Mouse (Mus musculus) limb, embryonic 11.5 days (tissue): ENCODE results near the gene Smyd3. TPM values are rescaled to one million over a fixed set of nuclear protein-coding genes. Genes with fewer than 3 reads are reported as not detected.
"Not testable (repeated sequence)": the region's sequence is repeated elsewhere in the genome, so short reads cannot be mapped to it uniquely, and the experiment has no call there.

ENCODE experiments used
- ATAC-seq: fragments of 200-750 bp; cut with Nextera tagmentation; 2 replicates; pipeline ENCODE4 v1.8.0; 2017; ENCODE audit warnings: low read depth; ENCODE audit not compliant: insufficient number of reproducible peaks, low FRiP score, low TSS enrichment
- DNase-seq: peaks from one replicate; pipeline ENCODE4 v3.0.0-alpha.2; 2015; ENCODE audit warnings: low spot score
- H3K27ac ChIP-seq: fragments of 300-500 bp; sonication (generic); replicated peaks from 2 replicates; pipeline ENCODE4 v1.5.1; 2014; ENCODE audit warnings: low read depth, mild to moderate bottlenecking, low read length
- H3K27me3 ChIP-seq: fragments of 300-500 bp; sonication (generic); 2 replicates; pipeline ENCODE4 v1.6.1; 2014; ENCODE audit warnings: mild to moderate bottlenecking, low read length, mixed read lengths; ENCODE audit not compliant: control insufficient read depth, insufficient read depth
- H3K36me3 ChIP-seq: fragments of 300-500 bp; sonication (generic); 2 replicates; pipeline ENCODE4 v1.6.1; 2014; ENCODE audit warnings: mild to moderate bottlenecking, low read length, moderate library complexity, mixed read lengths; ENCODE audit not compliant: control insufficient read depth, insufficient read depth
- H3K4me1 ChIP-seq: fragments of 300-500 bp; sonication (generic); 2 replicates; pipeline ENCODE4 v1.6.1; 2014; ENCODE audit warnings: low read length, mixed read lengths; ENCODE audit not compliant: control insufficient read depth, insufficient read depth
- H3K4me2 ChIP-seq: fragments of 300-500 bp; sonication (generic); 2 replicates; pipeline ENCODE4 v1.6.1; 2014; ENCODE audit warnings: low read depth, mild to moderate bottlenecking, moderate library complexity; ENCODE audit not compliant: severe bottlenecking
- H3K4me3 ChIP-seq: fragments of 300-500 bp; sonication (generic); 2 replicates; pipeline ENCODE4 v1.5.1; 2014; ENCODE audit warnings: low read depth, low read length
- H3K9ac ChIP-seq: fragments of 300-500 bp; sonication (generic); 2 replicates; pipeline ENCODE4 v1.6.1; 2014; ENCODE audit warnings: mild to moderate bottlenecking, low read length
- H3K9me3 ChIP-seq: fragments of 300-500 bp; sonication (generic); 2 replicates; pipeline ENCODE4 v1.6.1; 2016; ENCODE audit warnings: low read length; ENCODE audit not compliant: control insufficient read depth
- WGBS: fragments of 180-500 bp; shearing (Covaris S2); extraction: QIAGEN DNeasy Blood & Tissue Kit; methylation state at CpG from one replicate; pipeline ENCODE4 v1.1.7; 2014; 5-methylcytosine and 5-hydroxymethylcytosine counted together
- polyA plus RNA-seq: library from polyadenylated mRNA; unstranded; fragments of >200 nt; fragmentation: Nextera tagmentation; extraction: Ambion mirVana; gene quantifications from 2 replicates; pipeline ENCODE4 v1.2.1, GENCODE M21; 2014

Smyd3 gene
- polyA plus RNA-seq, 1 experiment from 2014 or later = 25.6 TPM

- not testable (repeated sequence) for H3K27me3 ChIP-seq
- peak; percentile 100 for ATAC-seq
- DNase-seq = peak; percentile 99
Observed at GRCm38 (mm10) chr1:179545768-179546550, 28.1 kb upstream of the Smyd3 start, which contains the start of the genes Tfb2m and Cnst. TSS of gene Tfb2m (minus strand) at chr1:179546267. TSS of gene Cnst (plus strand) at chr1:179546370.

DNA sequence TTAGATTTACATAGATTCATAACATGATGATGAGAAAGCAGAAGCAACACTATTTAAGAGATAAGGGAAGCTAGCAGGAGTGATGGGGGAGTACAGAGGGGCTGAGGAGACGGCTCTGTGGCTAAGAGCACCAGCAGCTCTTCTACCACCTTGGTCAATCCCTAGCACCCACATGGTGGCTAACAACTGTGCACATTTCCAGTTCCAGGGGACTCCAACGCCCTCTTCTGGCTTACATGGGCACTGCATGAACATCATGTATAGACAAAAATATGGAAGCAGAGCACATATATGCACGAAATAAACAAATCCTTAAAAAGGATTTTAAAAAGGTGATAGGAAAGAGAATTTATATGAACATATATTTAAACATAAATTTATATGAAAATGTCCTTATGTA is 23.7 kb upstream of the Smyd3 start:
- no peak for ATAC-seq
- Histone ChIP-seq H3K4me2 (no peak overlapping the region), H3K27ac (no peak overlapping the region), H3K4me3 (no peak overlapping the region), H3K27me3 (no peaks in the 10 kb centered on the region), H3K36me3 (no peaks in the 10 kb centered on the region), H3K9me3 (no peaks in the 10 kb centered on the region), H3K9ac (no peak overlapping the region), H3K4me1 (no peaks in the 10 kb centered on the region; the same call in 1 of the 2 replicates)
- WGBS = 56% methylated on average over 3 of the region's 3 CpGs
- DNase-seq = no peak

More at GRCm38 (mm10) chr1:179545768-179546550, 28.1 kb upstream of the Smyd3 start, which contains the start of the genes Tfb2m and Cnst:
- Histone ChIP-seq H3K27ac (peak within 1 kb of the TSS; percentile 86), H3K4me3 (peak within 1 kb of the TSS; percentile 76), H3K9ac (peak within 1 kb of the TSS; percentile 72), H3K4me2 (peak within 1 kb of the TSS; percentile 66)
- under 1% methylated on average over 69 of the region's 69 CpGs for WGBS
- not testable (repeated sequence) for H3K9me3 ChIP-seq, H3K36me3 ChIP-seq, H3K4me1 ChIP-seq

DNA sequence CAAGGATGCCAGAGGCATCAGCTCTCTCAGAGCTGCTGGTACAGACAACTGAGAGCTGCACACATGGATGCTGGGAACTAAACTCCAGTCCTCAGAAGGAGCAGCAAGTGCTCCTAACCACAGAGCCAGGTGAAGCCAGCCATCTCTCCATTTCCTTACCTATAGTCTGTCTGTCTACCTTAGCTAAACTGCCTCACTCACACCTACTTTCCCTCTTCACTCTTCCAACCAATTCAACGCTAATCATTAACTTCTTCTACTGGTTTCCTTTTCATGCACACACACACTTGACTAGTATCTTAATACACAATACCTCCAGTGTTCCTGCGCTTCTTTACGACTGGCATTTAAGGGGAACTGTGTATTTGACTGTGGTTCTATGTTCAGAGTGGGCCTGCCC is 22.0 kb upstream of the Smyd3 start:
- H3K9ac ChIP-seq = no peak overlapping the region
- H3K4me3 ChIP-seq = no peak overlapping the region
- H3K9me3 ChIP-seq = no peaks in the 10 kb centered on the region
- H3K27me3 ChIP-seq = no peaks in the 10 kb centered on the region
- no peak overlapping the region for H3K4me2 ChIP-seq
- no peak overlapping the region for H3K27ac ChIP-seq
- no peaks in the 10 kb centered on the region; the same call in 1 of the 2 replicates for H3K4me1 ChIP-seq
- no peaks in the 10 kb centered on the region for H3K36me3 ChIP-seq
- ATAC-seq (no peak), DNase-seq (no peak)
- WGBS = 79% methylated on average over 3 of the region's 3 CpGs

- no peak for ATAC-seq
- DNase-seq = no peak
- no peaks in the 10 kb centered on the region for H3K27me3 ChIP-seq
- no peaks in the 10 kb centered on the region for H3K9me3 ChIP-seq
- H3K4me3 ChIP-seq = no peak overlapping the region
- H3K27ac ChIP-seq = no peak overlapping the region
- no peak overlapping the region for H3K9ac ChIP-seq
- no peaks in the 10 kb centered on the region; the same call in 1 of the 2 replicates for H3K36me3 ChIP-seq
- no peaks in the 10 kb centered on the region for H3K4me1 ChIP-seq
- 96% methylated on average over 3 of the region's 3 CpGs for WGBS
- H3K4me2 ChIP-seq = no peak overlapping the region
Observed at GRCm38 (mm10) chr1:179539054-179539453, 21.2 kb upstream of the Smyd3 start.

- Histone ChIP-seq H3K9ac (no peak overlapping the region), H3K9me3 (no peaks in the 10 kb centered on the region; the same call in 1 of the 2 replicates), H3K4me1 (no peaks in the 10 kb centered on the region), H3K4me3 (no peak overlapping the region), H3K27me3 (no peaks in the 10 kb centered on the region), H3K27ac (no peak overlapping the region), H3K36me3 (no peaks in the 10 kb centered on the region), H3K4me2 (no peak overlapping the region)
- no peak for ATAC-seq
- 88% methylated on average over 3 of the region's 3 CpGs for WGBS
- no peak for DNase-seq
Observed at GRCm38 (mm10) chr1:179519901-179520300, 2.1 kb upstream of the Smyd3 start.

DNA sequence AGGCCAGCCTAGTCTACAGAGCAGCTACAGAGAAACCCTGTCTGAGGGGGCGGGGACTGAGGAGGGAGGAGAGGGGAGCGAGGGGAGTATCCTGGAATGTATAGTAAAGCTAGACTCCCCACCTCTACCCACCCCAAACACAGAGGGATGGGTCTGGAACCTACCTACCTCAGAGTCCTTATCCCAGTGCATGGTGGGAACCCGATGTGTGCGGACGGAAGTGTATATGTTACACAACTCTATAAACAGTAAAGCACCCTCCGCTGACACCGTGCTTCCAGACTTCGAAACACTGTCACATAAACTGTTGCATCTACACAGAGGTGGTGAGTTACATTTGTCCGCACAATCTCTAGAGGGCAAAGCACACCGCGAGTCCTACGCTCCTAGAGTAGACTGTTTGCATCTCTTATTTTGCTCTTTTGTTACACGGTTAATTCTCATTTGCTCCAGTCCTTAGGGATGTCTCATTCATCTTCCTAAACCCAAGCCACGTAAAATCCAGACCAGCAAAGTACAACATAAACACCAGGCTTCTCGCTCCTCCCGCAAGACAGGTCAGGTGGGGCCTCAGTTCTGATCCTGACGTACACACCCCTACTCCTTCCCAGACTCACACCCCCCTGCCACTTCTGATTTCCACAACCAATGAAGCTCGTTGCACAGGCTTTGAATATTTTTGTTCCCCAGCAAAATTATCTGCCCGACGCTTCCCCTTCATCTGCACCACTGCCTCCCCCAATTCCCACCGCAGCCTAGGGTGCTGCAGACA is 714 bp downstream of the Smyd3 start:
- DNase-seq (peak; percentile 48), ATAC-seq (peak; percentile 79)
- Histone ChIP-seq H3K9me3 (no peaks in the 10 kb centered on the region; the same call in 1 of the 2 replicates), H3K36me3 (no peaks in the 10 kb centered on the region), H3K27ac (no peak overlapping the region), H3K9ac (peak overlapping the region; percentile 56), H3K4me3 (peak overlapping the region; percentile 58), H3K27me3 (no peaks in the 10 kb centered on the region), H3K4me1 (no peaks in the 10 kb centered on the region), H3K4me2 (peak overlapping the region; percentile 92)
- under 1% methylated on average over 21 of the region's 21 CpGs for WGBS

DNA sequence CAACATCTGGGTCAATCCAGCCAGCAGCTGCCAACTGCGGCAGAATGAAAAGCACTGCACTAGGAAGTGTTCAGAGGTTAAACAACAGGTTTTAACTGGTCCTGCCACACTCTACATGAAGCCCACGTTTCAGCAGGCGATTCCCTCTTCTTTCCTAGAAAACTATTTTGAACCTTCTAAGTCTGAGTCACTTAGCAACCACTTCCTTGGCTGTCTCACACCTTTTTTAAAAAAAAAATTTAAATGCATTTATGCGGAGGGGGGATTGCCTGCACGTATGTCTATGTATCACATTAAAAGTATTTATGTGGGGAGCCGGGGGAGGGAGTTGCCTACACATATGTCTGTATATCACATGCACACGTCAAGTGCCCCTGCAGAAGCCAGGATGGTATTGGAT is 5.9 kb downstream of the Smyd3 start:
- H3K4me3 ChIP-seq = no peak overlapping the region
- no peaks in the 10 kb centered on the region for H3K27me3 ChIP-seq
- 80% methylated on average over 7 of the region's 7 CpGs for WGBS
- H3K4me2 ChIP-seq = no peak overlapping the region
- H3K9me3 ChIP-seq = no peaks in the 10 kb centered on the region
- H3K4me1 ChIP-seq = no peaks in the 10 kb centered on the region
- no peak for ATAC-seq
- H3K36me3 ChIP-seq = no peaks in the 10 kb centered on the region
- DNase-seq = no peak
- H3K9ac ChIP-seq = no peak overlapping the region
- no peak overlapping the region for H3K27ac ChIP-seq

DNA sequence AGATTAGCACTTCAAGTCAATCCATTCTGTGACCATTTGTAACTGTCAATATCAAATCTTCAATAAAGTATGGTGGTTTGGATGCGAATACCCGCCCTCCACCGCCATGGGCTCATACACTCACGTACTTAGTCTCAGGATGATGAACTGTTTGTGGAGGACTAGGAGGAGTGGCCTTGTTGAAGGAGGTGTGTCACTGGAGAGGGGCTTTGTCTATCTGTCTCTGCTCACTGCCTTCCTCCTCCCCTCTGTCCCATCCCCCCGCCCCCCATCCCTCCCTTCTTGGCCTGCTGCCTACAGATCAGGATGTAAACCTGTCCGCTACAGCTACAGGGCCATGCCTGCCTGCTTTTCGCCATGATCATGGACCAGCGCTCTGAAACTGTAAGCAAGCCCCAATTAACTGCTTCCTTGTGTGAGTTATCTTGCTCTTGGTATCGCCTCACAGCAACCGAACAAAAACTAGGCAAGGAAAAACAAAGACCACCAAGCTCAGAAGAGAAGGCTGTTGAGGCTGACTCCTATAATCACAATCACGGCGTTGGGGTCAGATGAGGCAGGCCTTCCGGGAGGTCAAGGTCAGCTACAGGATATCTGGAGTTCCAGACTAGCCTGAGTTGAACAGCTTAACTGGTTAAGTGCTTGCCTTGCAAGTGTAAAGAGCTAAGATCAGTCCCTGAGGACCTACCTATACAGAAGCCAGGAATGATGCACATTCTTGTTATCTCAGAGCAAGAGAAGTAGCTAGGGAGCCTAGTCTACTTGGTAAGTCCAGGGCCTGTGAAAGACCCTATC is 7.1 kb downstream of the Smyd3 start:
- Histone ChIP-seq H3K9ac (no peak overlapping the region), H3K36me3 (no peaks in the 10 kb centered on the region), H3K4me2 (no peak overlapping the region), H3K9me3 (no peaks in the 10 kb centered on the region), H3K27ac (no peak overlapping the region), H3K4me3 (no peak overlapping the region), H3K27me3 (no peaks in the 10 kb centered on the region), H3K4me1 (no peaks in the 10 kb centered on the region)
- no peak for ATAC-seq
- DNase-seq = no peak
- 83% methylated on average over 13 of the region's 13 CpGs for WGBS
